Mouse (Mus musculus) MEL (cell line): Measurements from ENCODE around the gene Arsb. TPM values are rescaled to one million over a fixed set of nuclear protein-coding genes. Genes with fewer than 3 reads are reported as not detected.

Experiments
- DNase-seq: peaks from one replicate; pipeline ENCODE4 v3.0.0; 2011; ENCODE audit warnings: low read depth, low spot score
- H3K27ac ChIP-seq: 2 replicates; pipeline ENCODE4 v1.5.1; 2012; ENCODE audit warnings: low read depth, mild to moderate bottlenecking, control low read depth, low read length, moderate library complexity; ENCODE audit not compliant: control insufficient read depth
- H3K27me3 ChIP-seq, 2 experiments: fragments of 150-350 bp in 1 of 2; sonication (generic) in 1 of 2; 2 replicates each; pipeline ENCODE4 v1.6.1; 2012; ENCODE audit warnings: low read length in 2 of 2, mild to moderate bottlenecking in 2 of 2, improper control_type of control experiment in 1 of 2, moderate library complexity in 1 of 2; ENCODE audit not compliant: insufficient read depth in 2 of 2, control insufficient read depth in 1 of 2
- H3K36me3 ChIP-seq, 2 experiments: 2 replicates each; pipeline ENCODE4 v1.6.1; 2012 to 2014; ENCODE audit warnings: low read length in 2 of 2, improper control_type of control experiment in 1 of 2, inconsistent platforms in 1 of 2, mild to moderate bottlenecking in 1 of 2; ENCODE audit not compliant: insufficient read depth in 2 of 2, control insufficient read depth in 1 of 2
- H3K4me1 ChIP-seq, 2 experiments: fragments of 150-350 bp in 1 of 2; sonication (generic) in 1 of 2; 2 replicates each; pipeline ENCODE4 v1.6.1; 2012; ENCODE audit warnings: low read length in 2 of 2, improper control_type of control experiment in 1 of 2, mild to moderate bottlenecking in 1 of 2; ENCODE audit not compliant: insufficient read depth in 2 of 2, control insufficient read depth in 1 of 2
- H3K4me3 ChIP-seq, 2 experiments: fragments of 150-350 bp in 1 of 2; sonication (generic) in 1 of 2; 2 replicates each; pipeline ENCODE4 v1.5.1; 2012; ENCODE audit warnings: low read depth in 2 of 2, low read length in 2 of 2, mild to moderate bottlenecking in 2 of 2, moderate library complexity in 2 of 2, control low read depth in 1 of 2, improper control_type of control experiment in 1 of 2; ENCODE audit not compliant: control insufficient read depth in 1 of 2, insufficient read depth in 1 of 2
- H3K79me2 ChIP-seq: 2 replicates; pipeline ENCODE4 v1.6.1; 2012; ENCODE audit warnings: mild to moderate bottlenecking, low read length, moderate library complexity; ENCODE audit not compliant: control insufficient read depth, poor library complexity, insufficient read depth
- H3K9ac ChIP-seq: 2 replicates; pipeline ENCODE4 v1.6.1; 2012; ENCODE audit warnings: low read depth, mild to moderate bottlenecking, control low read depth, low read length, moderate library complexity; ENCODE audit not compliant: control insufficient read depth, poor library complexity, severe bottlenecking
- H3K9me3 ChIP-seq: fragments of 150-350 bp; sonication (generic); replicated peaks from 2 replicates; pipeline ENCODE4 v1.6.1; 2012; ENCODE audit warnings: mild to moderate bottlenecking, low read length, improper control_type of control experiment, moderate library complexity; ENCODE audit not compliant: insufficient read depth
- CHD1 ChIP-seq: IDR thresholded peaks from 2 replicates; pipeline ENCODE4 v1.6.1; 2012; ENCODE audit warnings: low read depth, mild to moderate bottlenecking, inconsistent platforms, low read length, improper control_type of control experiment
- CHD2 ChIP-seq: IDR thresholded peaks from 2 replicates; pipeline ENCODE4 v1.6.1; 2011; ENCODE audit warnings: low read length, improper control_type of control experiment
- CTCF ChIP-seq, 3 experiments: IDR thresholded peaks in 2 of 3; conservative IDR thresholded peaks in 1 of 3; 2 replicates each; pipeline ENCODE4 v1.5.1; 2011 to 2012; ENCODE audit warnings: low read length in 3 of 3, low read depth in 2 of 3, mild to moderate bottlenecking in 2 of 3, improper control_type of control experiment in 1 of 3, inconsistent platforms in 1 of 3, mixed read lengths in 1 of 3, moderate library complexity in 1 of 3; ENCODE audit not compliant: control insufficient read depth in 1 of 3, insufficient read depth in 1 of 3, poor library complexity in 1 of 3, severe bottlenecking in 1 of 3
- E2F4 ChIP-seq: IDR thresholded peaks from 2 replicates; pipeline ENCODE4 v1.6.1; 2011; ENCODE audit warnings: low read depth, low read length, improper control_type of control experiment, borderline replicate concordance
- ETS1 ChIP-seq: IDR thresholded peaks from 2 replicates; pipeline ENCODE4 v1.6.1; 2012; ENCODE audit warnings: low read depth, mild to moderate bottlenecking, inconsistent platforms, low read length, improper control_type of control experiment, moderate library complexity
- GABPA ChIP-seq: IDR thresholded peaks from 2 replicates; pipeline ENCODE4 v1.6.1; 2012; ENCODE audit warnings: low read depth, mild to moderate bottlenecking, inconsistent platforms, low read length, improper control_type of control experiment, moderate library complexity
- GATA1 ChIP-seq: IDR thresholded peaks from 2 replicates; pipeline ENCODE4 v1.6.1; 2011; ENCODE audit warnings: low read depth, low read length, improper control_type of control experiment
- JUND ChIP-seq: IDR thresholded peaks from 2 replicates; pipeline ENCODE4 v1.6.1; 2011; ENCODE audit warnings: low read depth, mild to moderate bottlenecking, improper control_type of control experiment, low read length
- KAT2A ChIP-seq: conservative IDR thresholded peaks from 2 replicates; pipeline ENCODE4 v1.6.1; 2012; ENCODE audit warnings: low read depth, low read length, improper control_type of control experiment, inconsistent platforms
- MAFK ChIP-seq: IDR thresholded peaks from 2 replicates; pipeline ENCODE4 v1.6.1; 2011; ENCODE audit warnings: low read depth, mild to moderate bottlenecking, low read length, improper control_type of control experiment, borderline replicate concordance
- MAZ ChIP-seq: IDR thresholded peaks from 2 replicates; pipeline ENCODE4 v1.6.1; 2012; ENCODE audit warnings: low read depth, mild to moderate bottlenecking, inconsistent platforms, low read length, improper control_type of control experiment
- MXI1 ChIP-seq: IDR thresholded peaks from 2 replicates; pipeline ENCODE4 v1.6.1; 2011; ENCODE audit warnings: mild to moderate bottlenecking, low read depth, low read length, improper control_type of control experiment
- MYB ChIP-seq: IDR thresholded peaks from 2 replicates; pipeline ENCODE4 v1.6.1; 2011; ENCODE audit warnings: mild to moderate bottlenecking, low read depth, low read length, improper control_type of control experiment
- MYC ChIP-seq: IDR thresholded peaks from 2 replicates; pipeline ENCODE4 v1.6.1; 2011; ENCODE audit warnings: low read depth, mild to moderate bottlenecking, low read length, improper control_type of control experiment, moderate library complexity
- NRF1 ChIP-seq: IDR thresholded peaks from 2 replicates; pipeline ENCODE4 v1.6.1; 2014; ENCODE audit warnings: low read depth, mild to moderate bottlenecking, inconsistent platforms, low read length, improper control_type of control experiment, moderate library complexity; ENCODE audit not compliant: poor library complexity, insufficient read depth, severe bottlenecking
- POLR2A ChIP-seq, 2 experiments: IDR thresholded peaks; 2 replicates each; pipeline ENCODE4 v1.6.1; 2011 to 2012; ENCODE audit warnings: low read length in 2 of 2, mild to moderate bottlenecking in 2 of 2, control low read depth in 1 of 2, improper control_type of control experiment in 1 of 2, low read depth in 1 of 2, moderate library complexity in 1 of 2; ENCODE audit not compliant: control insufficient read depth in 1 of 2, insufficient read depth in 1 of 2, poor library complexity in 1 of 2
- POLR2AphosphoS2 ChIP-seq: IDR thresholded peaks from 2 replicates; pipeline ENCODE4 v1.6.1; 2011; ENCODE audit warnings: low read length, improper control_type of control experiment
- RAD21 ChIP-seq: IDR thresholded peaks from 2 replicates; pipeline ENCODE4 v1.6.1; 2011; ENCODE audit warnings: mild to moderate bottlenecking, low read depth, low read length, improper control_type of control experiment
- RCOR1 ChIP-seq: IDR thresholded peaks from 2 replicates; pipeline ENCODE4 v1.6.1; 2012; ENCODE audit warnings: low read depth, mild to moderate bottlenecking, inconsistent platforms, low read length, improper control_type of control experiment
- SIN3A ChIP-seq: IDR thresholded peaks from 2 replicates; pipeline ENCODE4 v1.6.1; 2012; ENCODE audit warnings: low read length, improper control_type of control experiment, inconsistent platforms
- TAL1 ChIP-seq: IDR thresholded peaks from 2 replicates; pipeline ENCODE4 v1.6.1; 2012; ENCODE audit warnings: mild to moderate bottlenecking, inconsistent platforms, low read length, moderate library complexity, mixed read lengths
- USF1 ChIP-seq: IDR thresholded peaks from 2 replicates; pipeline ENCODE4 v1.6.1; 2014; ENCODE audit warnings: low read depth, mild to moderate bottlenecking, inconsistent platforms, low read length, improper control_type of control experiment, moderate library complexity
- USF2 ChIP-seq, 2 experiments: IDR thresholded peaks; 2 replicates each; pipeline ENCODE4 v1.6.1; 2011 to 2012; ENCODE audit warnings: improper control_type of control experiment in 2 of 2, low read length in 2 of 2, borderline replicate concordance in 1 of 2, inconsistent platforms in 1 of 2, low read depth in 1 of 2, mild to moderate bottlenecking in 1 of 2; ENCODE audit not compliant: insufficient read depth in 1 of 2
- ZMIZ1 ChIP-seq: IDR thresholded peaks from 2 replicates; pipeline ENCODE4 v1.6.1; 2012; ENCODE audit warnings: low read depth, mild to moderate bottlenecking, inconsistent platforms, low read length, improper control_type of control experiment, moderate library complexity
- polyA plus RNA-seq, 2 experiments: library from polyadenylated mRNA; stranded (reverse) in 1 of 2; unstranded in 1 of 2; fragments of >175 nt in 1 of 2; fragments of >200 nt in 1 of 2; gene quantifications; 2 replicates each; pipeline versions ENCODE4 v1.2.1 to v1.2.4; 2012; ENCODE audit warnings: low replicate concordance in 2 of 2, low read depth in 1 of 2; ENCODE audit not compliant: insufficient read length in 2 of 2, insufficient read depth in 1 of 2, missing spikeins in 1 of 2
- total RNA-seq: library from RNA; depleted of rRNA; stranded (reverse); fragments of 300-350 nt; gene quantifications from 2 replicates; pipeline ENCODE4 v1.2.3, GENCODE M21; 2012

The Arsb gene
- total and polyA plus RNA-seq, 3 experiments, result 0.04 to 0.07 TPM; not detected in 1

DNA sequence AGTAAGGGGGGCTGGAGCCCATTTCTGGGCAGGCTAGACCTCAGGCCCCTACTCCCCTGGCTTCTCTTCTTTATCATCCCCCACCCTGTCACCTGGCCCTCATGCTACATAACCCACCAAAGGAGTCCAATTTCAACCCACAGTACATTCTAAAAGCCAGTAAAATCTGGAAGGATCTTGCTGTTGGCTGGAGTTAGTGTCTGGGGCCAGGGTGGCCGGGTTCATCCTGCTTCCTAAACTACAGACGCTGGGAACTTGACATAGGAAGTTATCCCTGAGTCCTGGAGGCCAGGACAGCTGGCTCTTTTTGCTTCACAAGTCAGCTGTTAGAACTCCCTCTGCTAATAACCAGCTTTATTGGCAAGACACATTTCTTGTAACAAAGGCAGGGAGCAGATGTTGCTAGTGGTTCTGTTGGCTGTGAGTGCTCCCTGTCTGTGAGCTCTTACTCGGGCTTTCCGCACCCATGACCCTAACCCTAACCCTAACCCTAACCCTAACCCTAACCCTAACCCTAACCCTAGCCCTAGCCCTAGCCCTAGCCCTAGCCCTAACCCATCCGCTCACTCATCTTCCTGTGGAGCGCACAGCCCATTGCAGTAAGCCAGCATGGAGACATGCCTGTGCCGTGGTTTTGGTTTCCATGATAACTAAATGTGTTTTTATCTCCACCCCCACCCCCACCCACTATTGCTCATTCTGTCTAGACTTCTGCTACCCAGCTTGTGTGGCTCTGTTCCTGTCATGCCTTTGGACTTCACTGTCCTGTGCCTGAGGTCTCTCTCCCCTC lies 169.5 kb downstream of the Arsb start:
- Histone ChIP-seq H3K9me3 (no peaks in the 10 kb centered on the region), H3K9ac (no peak overlapping the region), H3K4me1 (no peaks in the 10 kb centered on the region), H3K27ac (no peak overlapping the region), H3K36me3 (no peaks in the 10 kb centered on the region), H3K4me3 (no peak overlapping the region), H3K27me3 (no peaks in the 10 kb centered on the region)
- DNase-seq, result no peak
- TF ChIP-seq POLR2A (IDR thresholded peaks at IDR 0.05; ENCODE audit: control insufficient read depth in 1 of 2, insufficient read depth in 1 of 2, low read depth in 1 of 2, low read length in 2 of 2, poor library complexity in 1 of 2) (no peak), MYB (no peak), MAZ (no peak), CTCF (IDR thresholded peaks at IDR 0.05 in 2 of 3, conservative IDR thresholded peaks at IDR 0.05 in 1 of 3; ENCODE audit: control insufficient read depth in 1 of 3, insufficient read depth in 1 of 3, low read depth in 2 of 3, low read length in 3 of 3, poor library complexity in 1 of 3, severe bottlenecking in 1 of 3) (no peak), RAD21 (no peak), SIN3A (no peak), CHD1 (no peak), MXI1 (no peak), ETS1 (no peak), KAT2A (no peak), CHD2 (no peak), E2F4 (no peak), GATA1 (no peak), ZMIZ1 (no peak)
- TF ChIP-seq, all 39 proteins: peak for 0
- no peaks in the 10 kb centered on the region for H3K79me2 ChIP-seq

DNA sequence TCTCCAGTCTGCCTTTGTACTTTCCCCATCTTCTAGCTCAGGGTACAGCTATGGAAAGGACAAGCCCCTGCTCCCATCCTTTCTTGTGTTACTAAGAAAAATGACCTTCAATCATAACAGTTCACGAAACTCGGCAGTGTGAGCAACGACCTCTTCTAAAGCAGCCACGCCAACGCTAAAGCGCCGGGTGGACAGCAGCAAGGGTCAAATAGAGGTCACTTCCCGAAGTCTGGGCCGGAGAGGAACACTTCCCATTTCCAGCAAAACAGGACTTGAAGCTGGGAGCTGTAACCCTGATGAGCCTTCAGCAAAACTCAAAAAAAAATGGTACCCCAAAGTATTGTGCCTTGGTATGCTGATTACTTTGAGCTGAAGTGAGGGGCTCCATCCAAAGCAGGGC lies 179.6 kb downstream of the Arsb start:
- TF ChIP-seq MXI1 (no peak), POLR2AphosphoS2 (no peak), RCOR1 (no peak), CHD1 (no peak), USF2 (IDR thresholded peaks at IDR 0.05; ENCODE audit: borderline replicate concordance in 1 of 2, insufficient read depth in 1 of 2, low read depth in 1 of 2, low read length in 2 of 2) (no peak), MAZ (no peak), NRF1 (no peak), TAL1 (no peak), ETS1 (no peak), MAFK (no peak), JUND (no peak), MYC (no peak), GABPA (no peak), USF1 (no peak)

More for the DNA sequence above, 179.6 kb downstream of the Arsb start:
- Histone ChIP-seq H3K36me3 (no peaks in the 10 kb centered on the region), H3K4me3 (no peak overlapping the region), H3K4me1 (no peaks in the 10 kb centered on the region), H3K9me3 (no peaks in the 10 kb centered on the region), H3K27me3 (no peaks in the 10 kb centered on the region; a peak in 1 of 4 replicates), H3K9ac (no peak overlapping the region), H3K79me2 (no peaks in the 10 kb centered on the region), H3K27ac (no peak overlapping the region)
- DNase-seq, result no peak
